32 mouse cellular contexts compared by ENCODE assay signal in the genomic region with DNA sequence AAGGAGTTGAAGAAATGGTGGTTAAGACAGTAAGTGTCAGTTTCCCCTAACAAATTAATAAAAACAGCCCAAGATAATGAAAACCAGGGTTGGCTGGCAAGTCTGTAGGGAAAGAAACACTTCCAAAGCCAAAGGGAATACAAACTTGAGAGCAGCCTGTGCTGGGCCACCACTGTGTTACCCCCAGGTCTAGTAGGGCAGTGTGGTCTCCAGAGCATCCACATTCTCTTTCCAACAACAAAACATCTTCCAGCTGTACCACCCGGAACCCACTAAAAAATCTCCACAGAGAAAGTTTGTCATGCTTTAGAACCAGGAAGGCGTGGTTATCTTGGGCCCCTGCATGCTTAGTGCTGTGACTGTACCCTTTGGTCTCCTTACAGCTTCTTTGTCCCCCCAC.
"Had no signal": no experiment of that assay in that cellular context is flagged by ENCODE, and none has a peak within 500 bp of the region (broad histone marks: within the 10 kb centered on the region; RNA-seq: fewer than 3 reads in every experiment).

No protein-coding gene starts in this region.

- DNase-seq: left cerebral cortex, postnatal 4 days; liver; liver, embryonic 13.5 days; liver, postnatal 0 days; lung, adult 18-20 months; lung, adult 2 months; lung, embryonic 14.5 days; lung, postnatal 10 days; lung, postnatal 36 days; lung, postnatal 4 days; midbrain, embryonic 14.5 days had no signal

- H3K27ac ChIP-seq: limb, embryonic 10.5 days; limb, embryonic 12.5 days; limb, embryonic 13.5 days; limb, embryonic 15.5 days; liver, embryonic 12.5 days; liver, embryonic 13.5 days; liver, embryonic 14.5 days; liver, embryonic 15.5 days; lung, embryonic 15.5 days; macrophage; midbrain, embryonic 10.5 days; midbrain, embryonic 12.5 days; midbrain, embryonic 13.5 days; midbrain, embryonic 15.5 days; neural tube, embryonic 12.5 days; neural tube, embryonic 13.5 days had no signal

- ATAC-seq: liver, embryonic 12.5 days; liver, postnatal 0 days; lung, postnatal 0 days; midbrain, embryonic 13.5 days; midbrain, embryonic 15.5 days; midbrain, embryonic 16.5 days had no signal

- H3K4me1 ChIP-seq: liver, embryonic 12.5 days; liver, embryonic 13.5 days; liver, embryonic 15.5 days; lung, embryonic 15.5 days; megakaryocyte, embryonic 14.5 days; midbrain, embryonic 10.5 days; midbrain, embryonic 12.5 days; midbrain, embryonic 13.5 days; midbrain, embryonic 15.5 days; neural tube, embryonic 12.5 days; neural tube, embryonic 13.5 days had no signal

- H3K4me3 ChIP-seq: limb, embryonic 10.5 days; limb, embryonic 12.5 days; limb, embryonic 13.5 days; limb, embryonic 15.5 days; liver, embryonic 12.5 days; liver, embryonic 13.5 days; liver, embryonic 15.5 days; lung, embryonic 15.5 days; megakaryocyte, embryonic 14.5 days; midbrain, embryonic 10.5 days; midbrain, embryonic 12.5 days; midbrain, embryonic 13.5 days; midbrain, embryonic 15.5 days; myocyte; neural tube, embryonic 12.5 days; neural tube, embryonic 13.5 days had no signal

- H3K9ac ChIP-seq: limb, embryonic 12.5 days; limb, embryonic 13.5 days; limb, embryonic 15.5 days; liver, embryonic 12.5 days; liver, embryonic 13.5 days; liver, embryonic 14.5 days; liver, embryonic 15.5 days; liver, postnatal 0 days; lung, embryonic 14.5 days; lung, embryonic 15.5 days; midbrain, embryonic 12.5 days; midbrain, embryonic 13.5 days; midbrain, embryonic 15.5 days; neural tube, embryonic 12.5 days; neural tube, embryonic 13.5 days had no signal

- H3K4me2 ChIP-seq: limb, embryonic 12.5 days; limb, embryonic 13.5 days; limb, embryonic 15.5 days; liver, embryonic 11.5 days; liver, embryonic 12.5 days; liver, embryonic 13.5 days; liver, embryonic 15.5 days; lung, embryonic 14.5 days; lung, embryonic 15.5 days; midbrain, embryonic 11.5 days; midbrain, embryonic 12.5 days; midbrain, embryonic 13.5 days; midbrain, embryonic 15.5 days; neural tube, embryonic 12.5 days; neural tube, embryonic 13.5 days had no signal

- H3K9me3 ChIP-seq: limb, embryonic 10.5 days; limb, embryonic 12.5 days; limb, embryonic 13.5 days; limb, embryonic 15.5 days; liver, embryonic 12.5 days; liver, embryonic 13.5 days; liver, embryonic 15.5 days; lung, embryonic 15.5 days; midbrain, embryonic 10.5 days; midbrain, embryonic 12.5 days; midbrain, embryonic 13.5 days; midbrain, embryonic 15.5 days; neural tube, embryonic 12.5 days; neural tube, embryonic 13.5 days had no signal

- H3K27me3 ChIP-seq: limb, embryonic 12.5 days; limb, embryonic 13.5 days; limb, embryonic 15.5 days; liver, embryonic 12.5 days; liver, embryonic 13.5 days; liver, embryonic 15.5 days; lung, embryonic 15.5 days; megakaryocyte, embryonic 14.5 days; midbrain, embryonic 12.5 days; midbrain, embryonic 13.5 days; midbrain, embryonic 15.5 days; neural tube, embryonic 12.5 days; neural tube, embryonic 13.5 days had no signal

- H3K36me3 ChIP-seq: limb, embryonic 10.5 days; limb, embryonic 12.5 days; limb, embryonic 13.5 days; limb, embryonic 15.5 days; liver, embryonic 12.5 days; liver, embryonic 13.5 days; liver, embryonic 15.5 days; lung, embryonic 15.5 days; midbrain, embryonic 10.5 days; midbrain, embryonic 12.5 days; midbrain, embryonic 13.5 days; midbrain, embryonic 15.5 days; neural tube, embryonic 12.5 days; neural tube, embryonic 13.5 days had no signal
